Mouse (Mus musculus) embryonic facial prominence, embryonic 14.5 days (tissue): ENCODE measurements at regions not wholly inside any gene's neighbourhood (a gene's known extent, or its start where the extent isn't known, plus 50 kb on each side); places are given as distances from the start of the nearest gene placed in this dataset.
A peak's percentile ranks its signal among the peaks of the same experiment; 100 is the strongest.

ENCODE experiments used
- ATAC-seq: fragments of 200-750 bp; cut with Nextera tagmentation; 2 replicates; pipeline ENCODE4 v1.8.0; 2017; ENCODE audit warnings: low read depth, moderate number of reproducible peaks, moderate TSS enrichment
- DNase-seq: peaks from one replicate; pipeline ENCODE4 v3.0.0-alpha.2; 2015; ENCODE audit warnings: low spot score
- H3K27ac ChIP-seq: fragments of 300-500 bp; sonication (generic); replicated peaks from 2 replicates; pipeline ENCODE4 v1.5.1; 2014; ENCODE audit warnings: low read depth, mild to moderate bottlenecking, low read length, moderate library complexity
- H3K27me3 ChIP-seq: fragments of 300-500 bp; sonication (generic); replicated peaks from 2 replicates; pipeline ENCODE4 v1.6.1; 2014; ENCODE audit warnings: low read length; ENCODE audit not compliant: control insufficient read depth, insufficient read depth
- H3K36me3 ChIP-seq: fragments of 300-500 bp; sonication (generic); 2 replicates; pipeline ENCODE4 v1.6.1; 2014; ENCODE audit warnings: low read length, mixed read lengths; ENCODE audit not compliant: control insufficient read depth, insufficient read depth
- H3K4me1 ChIP-seq: fragments of 300-500 bp; sonication (generic); 2 replicates; pipeline ENCODE4 v1.6.1; 2014; ENCODE audit warnings: antibody characterized with exemption, low read length; ENCODE audit not compliant: control insufficient read depth, insufficient read depth
- H3K4me2 ChIP-seq: fragments of 300-500 bp; sonication (generic); 2 replicates; pipeline ENCODE4 v1.6.1; 2014; ENCODE audit warnings: low read depth, mild to moderate bottlenecking, low read length, moderate library complexity, mixed read lengths
- H3K4me3 ChIP-seq: fragments of 300-500 bp; sonication (generic); 2 replicates; pipeline ENCODE4 v1.5.1; 2014; ENCODE audit warnings: low read depth, mild to moderate bottlenecking, low read length
- H3K9ac ChIP-seq: fragments of 300-500 bp; sonication (generic); 2 replicates; pipeline ENCODE4 v1.6.1; 2014; ENCODE audit warnings: low read depth, mild to moderate bottlenecking, low read length, moderate library complexity, mixed read lengths
- H3K9me3 ChIP-seq: fragments of 300-500 bp; sonication (generic); 2 replicates; pipeline ENCODE4 v1.6.1; 2016; ENCODE audit warnings: low read length; ENCODE audit not compliant: control insufficient read depth
- WGBS: fragments of 180-500 bp; shearing (Covaris S2); extraction: QIAGEN DNeasy Blood & Tissue Kit; methylation state at CpG from one replicate; pipeline ENCODE4 v1.1.7; 2014; 5-methylcytosine and 5-hydroxymethylcytosine counted together

DNA sequence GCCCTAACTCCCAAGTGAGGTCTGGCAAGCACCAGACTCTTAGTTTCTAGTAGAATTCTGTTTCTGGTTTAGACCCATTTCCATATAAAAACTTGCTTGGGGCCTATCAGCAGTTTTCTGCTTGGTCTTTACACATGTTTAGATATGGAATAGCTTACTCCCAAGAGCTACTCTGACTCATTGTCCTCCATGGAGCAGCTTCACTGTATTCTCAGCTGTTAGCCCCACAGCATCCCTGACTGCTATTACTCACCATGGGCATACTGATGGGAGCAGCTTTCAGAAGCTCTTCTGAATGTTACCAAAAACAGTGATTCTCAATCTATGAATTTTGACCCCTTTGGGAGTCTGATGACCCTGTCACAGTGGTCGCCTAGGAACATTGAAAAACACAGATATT lies 630.1 kb upstream of the 4930452B06Rik start:
- Histone ChIP-seq H3K27me3 (no peaks in the 10 kb centered on the region), H3K9me3 (0 out of 2 replicates have a peak, but pooled peaks cover 11% of the 10 kb centered on the region), H3K4me2 (no peak overlapping the region), H3K4me3 (no peak overlapping the region), H3K36me3 (no peaks in the 10 kb centered on the region), H3K9ac (no peak overlapping the region), H3K27ac (no peak overlapping the region), H3K4me1 (no peaks in the 10 kb centered on the region)
- no peak for ATAC-seq
- WGBS: 89% methylated on average over 1 of the region's 1 CpGs
- DNase-seq: no peak

DNA sequence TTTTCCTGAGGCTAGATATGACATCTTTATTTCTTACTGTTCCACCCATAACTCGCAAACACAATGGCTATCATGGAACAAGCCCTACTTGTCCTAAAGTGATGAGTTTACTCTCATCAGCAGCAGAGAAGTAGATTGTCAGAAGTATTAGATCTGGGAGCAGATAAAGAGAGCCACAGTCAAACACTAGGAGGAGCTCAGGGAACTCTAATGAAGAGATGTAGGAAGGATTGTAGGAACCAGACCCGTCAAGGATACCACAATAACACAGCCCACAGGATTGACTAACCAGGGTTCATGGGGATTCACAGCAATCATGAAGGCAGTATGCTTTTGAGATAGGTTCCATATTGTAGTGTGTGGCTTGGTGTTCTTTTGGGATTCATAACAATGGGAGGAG lies 628.5 kb upstream of the 4930452B06Rik start:
- WGBS: 68% methylated on average over 2 of the region's 2 CpGs
- Histone ChIP-seq H3K9ac (no peak overlapping the region), H3K27me3 (no peaks in the 10 kb centered on the region), H3K4me2 (no peak overlapping the region), H3K4me1 (no peaks in the 10 kb centered on the region), H3K9me3 (no peaks in the 10 kb centered on the region), H3K36me3 (no peaks in the 10 kb centered on the region), H3K27ac (no peak overlapping the region), H3K4me3 (no peak overlapping the region)
- ATAC-seq (no peak), DNase-seq (no peak)

DNA sequence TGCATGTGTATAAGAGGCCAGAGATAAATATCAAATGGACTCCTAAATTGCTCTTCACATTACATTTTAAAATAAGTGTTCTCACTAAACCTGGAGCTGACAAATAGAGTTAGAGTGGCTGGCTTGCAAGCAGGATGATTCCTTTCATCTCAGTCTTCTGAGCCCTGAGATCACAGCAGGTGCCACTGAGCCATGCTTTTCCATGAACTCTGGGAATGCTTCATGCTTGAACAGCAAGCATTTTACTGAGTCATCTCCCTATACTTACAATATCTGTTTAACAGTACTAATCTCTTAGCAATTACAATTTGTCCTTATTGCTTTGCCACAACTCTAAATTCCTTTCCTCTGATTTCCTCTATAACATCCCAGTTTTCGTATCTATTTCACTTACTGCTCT lies 622.1 kb upstream of the 4930452B06Rik start:
- no peak overlapping the region for H3K4me3 ChIP-seq
- 79% methylated on average over 1 of the region's 1 CpGs for WGBS
- no peaks in the 10 kb centered on the region; the same call in 1 of the 2 replicates for H3K4me1 ChIP-seq
- DNase-seq (no peak), ATAC-seq (no peak)
- no peaks in the 10 kb centered on the region for H3K9me3 ChIP-seq
- H3K9ac ChIP-seq: no peak overlapping the region
- no peak overlapping the region for H3K27ac ChIP-seq
- H3K36me3 ChIP-seq: no peaks in the 10 kb centered on the region
- no peak overlapping the region for H3K4me2 ChIP-seq
- H3K27me3 ChIP-seq: no peaks in the 10 kb centered on the region

DNA sequence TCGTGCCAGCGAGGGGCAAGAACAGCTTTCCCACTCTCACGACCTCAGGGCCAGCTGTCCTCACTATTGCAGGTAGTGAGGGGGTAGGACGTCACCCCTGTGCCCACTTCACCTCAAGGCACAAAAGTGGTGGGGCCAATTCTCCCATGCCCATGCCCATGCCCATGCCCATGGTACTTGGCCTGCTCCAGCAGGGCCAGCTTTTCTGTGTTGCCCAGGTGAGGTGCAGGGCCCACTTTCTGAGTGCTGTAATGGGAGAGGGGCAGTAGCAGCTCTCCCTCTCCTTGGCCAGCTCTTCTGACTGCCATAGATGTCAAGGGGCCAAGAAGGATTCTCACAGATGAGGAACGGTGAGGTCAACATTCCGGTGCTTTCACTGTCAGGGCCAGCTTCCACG lies 619.6 kb upstream of the 4930452B06Rik start:
- 86% methylated on average over 7 of the region's 7 CpGs for WGBS
- H3K9ac ChIP-seq: no peak overlapping the region
- H3K4me2 ChIP-seq: no peak overlapping the region
- H3K27ac ChIP-seq: no peak overlapping the region
- no peaks in the 10 kb centered on the region for H3K36me3 ChIP-seq
- ATAC-seq: no peak
- H3K4me1 ChIP-seq: no peaks in the 10 kb centered on the region; the same call in 1 of the 2 replicates
- no peak overlapping the region for H3K4me3 ChIP-seq
- no peaks in the 10 kb centered on the region for H3K27me3 ChIP-seq
- DNase-seq: no peak
- no peaks in the 10 kb centered on the region for H3K9me3 ChIP-seq

DNA sequence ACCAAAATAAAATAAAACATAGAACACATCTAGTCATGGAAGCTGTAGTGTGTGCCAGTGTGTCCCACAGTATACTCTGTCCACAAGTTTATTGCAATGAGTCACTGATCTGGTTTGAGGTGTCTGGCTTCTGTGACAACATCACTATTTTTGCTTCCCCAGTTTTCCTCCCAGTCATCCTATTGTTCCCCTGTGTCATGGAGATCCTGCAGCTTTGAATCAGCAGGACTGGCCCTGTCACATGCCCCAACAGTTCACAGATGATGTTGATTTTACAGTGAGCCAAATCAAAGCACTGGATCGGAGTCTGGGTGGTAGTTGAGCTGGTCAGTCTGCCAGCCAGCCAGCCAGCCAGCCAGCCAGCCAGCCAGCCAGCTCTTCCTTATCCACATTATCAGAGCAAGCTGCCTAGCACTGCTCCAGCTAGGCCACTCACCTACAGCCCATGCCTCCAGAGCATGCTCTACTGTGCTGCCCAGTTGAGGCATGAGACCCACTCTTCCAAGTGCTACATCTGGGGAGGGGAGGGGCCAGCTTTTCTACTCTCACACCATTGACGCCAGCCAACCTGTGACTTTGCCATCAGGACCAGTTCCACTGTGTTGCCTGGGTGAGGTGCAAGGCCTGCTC lies 619.1 kb upstream of the 4930452B06Rik start:
- ATAC-seq (no peak), DNase-seq (no peak)
- Histone ChIP-seq H3K27me3 (no peaks in the 10 kb centered on the region), H3K27ac (no peak overlapping the region), H3K36me3 (no peaks in the 10 kb centered on the region), H3K4me2 (no peak overlapping the region), H3K4me1 (no peaks in the 10 kb centered on the region; the same call in 1 of the 2 replicates), H3K9me3 (no peaks in the 10 kb centered on the region), H3K9ac (no peak overlapping the region), H3K4me3 (no peak overlapping the region)
- WGBS: 75% methylated on average over 2 of the region's 2 CpGs

DNA sequence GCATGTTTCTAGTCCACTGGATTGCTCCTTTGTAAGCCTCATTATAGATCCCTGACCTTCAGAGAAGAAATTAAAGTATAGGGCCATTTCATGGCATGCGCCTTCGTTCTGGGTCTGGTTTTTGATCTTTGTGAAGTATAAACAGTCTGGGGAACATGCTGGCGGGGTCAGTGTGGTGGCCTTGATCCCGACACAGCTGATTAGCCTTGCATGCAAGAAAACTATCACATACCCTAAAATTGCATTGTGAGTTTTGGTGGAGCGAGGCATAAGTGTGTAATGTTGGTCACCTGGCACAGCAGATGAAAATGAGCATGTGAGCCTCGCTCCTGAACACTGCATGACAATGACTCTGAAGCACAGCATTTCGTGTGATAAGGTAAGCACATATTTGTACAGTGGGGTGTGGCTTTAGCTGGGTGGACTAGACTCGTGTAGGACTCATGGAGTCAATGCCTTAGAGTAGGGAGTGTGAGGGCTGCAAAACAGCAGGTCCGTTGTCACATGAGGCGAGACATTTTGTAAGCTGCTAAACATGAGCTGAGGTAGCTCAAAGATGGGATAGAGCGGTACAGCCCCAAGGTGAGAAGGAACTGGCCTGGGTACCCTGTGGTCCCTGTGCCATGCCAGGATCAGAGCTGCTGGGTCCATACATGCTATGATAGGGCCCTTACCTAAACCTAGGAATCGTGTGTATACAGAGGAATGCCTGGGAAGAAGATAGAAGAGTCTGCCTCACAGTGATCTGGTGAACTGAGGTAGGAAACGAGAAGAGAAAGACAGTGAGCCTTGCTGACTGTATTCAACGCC lies 601.4 kb upstream of the 4930452B06Rik start:
- Histone ChIP-seq H3K36me3 (no peaks in the 10 kb centered on the region), H3K4me3 (no peak overlapping the region), H3K9me3 (no peaks in the 10 kb centered on the region), H3K9ac (no peak overlapping the region), H3K27me3 (no peaks in the 10 kb centered on the region), H3K27ac (no peak overlapping the region), H3K4me2 (no peak overlapping the region), H3K4me1 (no peaks in the 10 kb centered on the region)
- ATAC-seq: no peak
- 79% methylated on average over 14 of the region's 14 CpGs for WGBS
- DNase-seq: no peak

DNA sequence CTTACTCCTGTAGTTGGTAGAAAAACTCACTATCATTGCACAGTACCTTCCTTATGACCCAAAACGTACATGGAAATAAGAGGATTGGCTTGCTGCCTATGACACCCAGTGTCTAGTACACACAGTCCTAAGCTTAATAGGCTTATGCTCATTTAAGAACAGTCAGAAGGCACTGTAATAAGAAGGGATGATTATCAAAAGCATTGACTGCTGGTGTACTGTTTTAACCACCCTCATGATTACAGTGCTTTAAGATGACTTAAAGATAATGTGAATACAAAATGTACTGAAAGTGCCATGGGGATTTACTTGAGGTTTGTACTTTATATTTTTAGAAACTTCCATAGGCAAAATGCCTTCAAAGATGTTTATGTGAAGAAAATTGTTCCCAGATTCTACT lies 586.0 kb upstream of the 4930452B06Rik start:
- no peaks in the 10 kb centered on the region for H3K4me1 ChIP-seq
- H3K36me3 ChIP-seq: no peaks in the 10 kb centered on the region
- H3K9ac ChIP-seq: no peak overlapping the region
- no peak overlapping the region for H3K27ac ChIP-seq
- H3K4me3 ChIP-seq: no peak overlapping the region
- no peaks in the 10 kb centered on the region for H3K27me3 ChIP-seq
- 62% methylated on average over 1 of the region's 1 CpGs for WGBS
- H3K9me3 ChIP-seq: no peaks in the 10 kb centered on the region
- no peak overlapping the region for H3K4me2 ChIP-seq
- ATAC-seq (no peak), DNase-seq (peak; percentile 52)

DNA sequence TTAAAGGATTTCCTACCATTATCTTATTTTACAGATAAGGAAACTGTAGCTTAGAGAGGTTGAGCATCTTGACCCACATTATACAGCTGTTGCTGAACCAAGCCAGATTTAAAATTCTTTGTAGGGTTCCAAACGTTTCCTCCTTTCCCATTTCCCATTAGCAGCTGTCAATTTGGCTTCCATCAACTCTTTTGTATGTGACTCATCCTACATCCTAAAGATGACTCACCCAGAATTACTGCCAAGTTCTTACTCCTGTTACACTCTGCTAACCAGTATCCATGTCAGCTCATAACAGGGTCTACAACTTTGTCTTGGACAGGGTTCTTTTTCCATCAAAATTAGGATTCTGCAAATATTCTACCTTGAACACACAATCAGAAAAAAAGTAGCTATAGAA lies 579.2 kb upstream of the 4930452B06Rik start:
- H3K27ac ChIP-seq: no peak overlapping the region
- no peaks in the 10 kb centered on the region for H3K36me3 ChIP-seq
- H3K4me3 ChIP-seq: no peak overlapping the region
- WGBS: 15% methylated on average over 1 of the region's 1 CpGs
- no peaks in the 10 kb centered on the region for H3K9me3 ChIP-seq
- no peaks in the 10 kb centered on the region for H3K4me1 ChIP-seq
- DNase-seq: peak; percentile 62
- ATAC-seq: no peak
- H3K27me3 ChIP-seq: no peaks in the 10 kb centered on the region
- no peak overlapping the region for H3K4me2 ChIP-seq
- no peak overlapping the region for H3K9ac ChIP-seq

DNA sequence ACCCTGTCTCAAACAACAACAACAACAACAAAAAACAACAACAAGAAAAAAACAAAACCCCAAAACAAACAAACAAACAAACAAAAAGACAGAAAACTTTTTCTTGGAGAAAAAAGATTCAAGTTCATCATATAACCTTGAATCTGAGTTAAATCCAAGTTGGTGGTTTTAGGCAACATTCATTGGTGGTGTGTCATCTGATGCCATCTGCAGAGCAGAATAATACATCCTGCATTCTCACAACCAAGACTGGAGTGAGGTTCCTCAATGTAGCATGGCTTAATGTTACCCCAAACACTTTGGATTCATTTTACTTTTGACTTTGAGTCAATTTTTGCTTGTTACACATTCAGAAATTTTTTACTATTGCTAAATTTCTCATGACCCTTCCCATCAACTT lies 577.3 kb upstream of the 4930452B06Rik start:
- no peaks in the 10 kb centered on the region for H3K36me3 ChIP-seq
- no peak overlapping the region for H3K27ac ChIP-seq
- H3K27me3 ChIP-seq: no peaks in the 10 kb centered on the region
- DNase-seq (no peak), ATAC-seq (no peak)
- no peak overlapping the region for H3K4me3 ChIP-seq
- H3K9me3 ChIP-seq: no peaks in the 10 kb centered on the region
- no peak overlapping the region for H3K9ac ChIP-seq
- H3K4me2 ChIP-seq: no peak overlapping the region
- H3K4me1 ChIP-seq: no peaks in the 10 kb centered on the region
